Mouse (Mus musculus) CH12.LX (cell line): Measurements from ENCODE around the gene 4921517D22Rik.

Experiments used
- CTCF ChIP-seq, 2 experiments: IDR thresholded peaks in 1 of 2; conservative IDR thresholded peaks in 1 of 2; 2 replicates each; pipeline ENCODE4 v1.5.1; 2011 to 2012; ENCODE audit warnings: low read depth in 2 of 2, low read length in 2 of 2, improper control_type of control experiment in 1 of 2, inconsistent platforms in 1 of 2, mild to moderate bottlenecking in 1 of 2, moderate library complexity in 1 of 2
- MXI1 ChIP-seq: IDR thresholded peaks from 2 replicates; pipeline ENCODE4 v1.6.1; 2011; ENCODE audit warnings: mild to moderate bottlenecking, low read depth, low read length, improper control_type of control experiment
- SMC3 ChIP-seq: IDR thresholded peaks from 2 replicates; pipeline ENCODE4 v1.6.1; 2011; ENCODE audit warnings: low read depth, low read length, improper control_type of control experiment
- ZMIZ1 ChIP-seq: IDR thresholded peaks from 2 replicates; pipeline ENCODE4 v1.6.1; 2012; ENCODE audit warnings: low read depth, mild to moderate bottlenecking, inconsistent platforms, low read length, improper control_type of control experiment

- no peak for TF ChIP-seq MXI1
- TF ChIP-seq CTCF (conservative IDR thresholded peaks at IDR 0.05 in 1 of 2, IDR thresholded peaks at IDR 0.05 in 1 of 2; ENCODE audit: low read depth in 2 of 2, low read length in 2 of 2), result no peak
- no peak for TF ChIP-seq SMC3
- TF ChIP-seq ZMIZ1, result no peak
These were observed 25.3 kb downstream of the 4921517D22Rik start for GRCm38 (mm10) chr13:59668501-59669093.
